Mouse (Mus musculus) intestine, embryonic 16.5 days (tissue): ENCODE results near the gene Crygc. TPM values are rescaled to one million over a fixed set of nuclear protein-coding genes. Genes with fewer than 3 reads are reported as not detected.

Experiments used
- ATAC-seq: fragments of 200-750 bp; cut with Nextera tagmentation; 2 replicates; pipeline ENCODE4 v1.8.0; 2017; ENCODE audit warnings: moderate TSS enrichment, moderate library complexity
- H3K27ac ChIP-seq: fragments of 300-500 bp; sonication (generic); 2 replicates; pipeline ENCODE4 v1.5.1; 2014; ENCODE audit warnings: mild to moderate bottlenecking, low read length
- H3K27me3 ChIP-seq: fragments of 300-500 bp; sonication (generic); replicated peaks from 2 replicates; pipeline ENCODE4 v1.6.1; 2014; ENCODE audit warnings: low read length, control low read depth, mixed read lengths; ENCODE audit not compliant: control insufficient read depth, insufficient read depth
- H3K36me3 ChIP-seq: fragments of 300-500 bp; sonication (generic); 2 replicates; pipeline ENCODE4 v1.6.1; 2014; ENCODE audit warnings: low read length, control low read depth; ENCODE audit not compliant: control insufficient read depth, insufficient read depth
- H3K4me1 ChIP-seq: fragments of 300-500 bp; sonication (generic); 2 replicates; pipeline ENCODE4 v1.6.1; 2014; ENCODE audit warnings: low read length, control low read depth, mixed read lengths; ENCODE audit not compliant: control insufficient read depth, insufficient read depth
- H3K4me2 ChIP-seq: fragments of 300-500 bp; sonication (generic); 2 replicates; pipeline ENCODE4 v1.6.1; 2014; ENCODE audit warnings: low read depth, low read length, control low read depth
- H3K4me3 ChIP-seq: fragments of 300-500 bp; sonication (generic); 2 replicates; pipeline ENCODE4 v1.5.1; 2014; ENCODE audit warnings: mild to moderate bottlenecking, low read length
- H3K9ac ChIP-seq: fragments of 300-500 bp; sonication (generic); 2 replicates; pipeline ENCODE4 v1.6.1; 2014; ENCODE audit warnings: low read depth, low read length
- H3K9me3 ChIP-seq: fragments of 300-500 bp; sonication (generic); 2 replicates; pipeline ENCODE4 v1.6.1; 2016; ENCODE audit warnings: low read length, control low read depth; ENCODE audit not compliant: control insufficient read depth
- WGBS: fragments of 180-500 bp; shearing (Covaris S2); extraction: QIAGEN DNeasy Blood & Tissue Kit; methylation state at CpG from one replicate; pipeline ENCODE4 v1.1.7; 2014; 5-methylcytosine and 5-hydroxymethylcytosine counted together
- polyA plus RNA-seq: library from polyadenylated mRNA; unstranded; fragments of >200 nt; fragmentation: Nextera tagmentation; extraction: Ambion mirVana; gene quantifications from 2 replicates; pipeline ENCODE4 v1.2.1, GENCODE M21; 2015

Crygc gene
- not detected in 2 replicates for polyA plus RNA-seq

GRCm38 (mm10) chr1:65073589-65073988 is at the start of gene Crygc:
TSS of gene Crygc (minus strand) at chr1:65073689.
- 70% methylated on average over 6 of the region's 6 CpGs for WGBS
- Histone ChIP-seq H3K27me3 (no peaks in the 10 kb centered on the region), H3K27ac (no peak within 1 kb of the TSS), H3K9ac (no peak within 1 kb of the TSS), H3K4me2 (no peak within 1 kb of the TSS), H3K4me3 (no peak within 1 kb of the TSS), H3K9me3 (no peaks in the 10 kb centered on the region), H3K4me1 (no peaks in the 10 kb centered on the region), H3K36me3 (no peaks in the 10 kb centered on the region)
- ATAC-seq = no peak

- peak within 1 kb of the TSS; percentile 30; the same call in 1 of the 2 replicates for H3K4me3 ChIP-seq
- no peak within 1 kb of the TSS for H3K27ac ChIP-seq
- H3K4me1 ChIP-seq = 0 out of 2 replicates have a peak, but pooled peaks cover 3% of the 10 kb centered on the region
- no peaks in the 10 kb centered on the region for H3K9me3 ChIP-seq
- 20% methylated on average over 9 of the region's 9 CpGs for WGBS
- 0 out of 2 replicates have a peak within 1 kb of the TSS, but pooled peaks have one; percentile 33 for H3K9ac ChIP-seq
- no peaks in the 10 kb centered on the region for H3K36me3 ChIP-seq
- H3K4me2 ChIP-seq = peak within 1 kb of the TSS; percentile 48; the same call in 1 of the 2 replicates
- no peak for ATAC-seq
- H3K27me3 ChIP-seq = no peaks in the 10 kb centered on the region
Measured at GRCm38 (mm10) chr1:65122574-65123372, 49.3 kb upstream of the Crygc start, which contains the start of gene D630023F18Rik. TSS of gene D630023F18Rik (minus strand) at chr1:65123214.

- WGBS = 89% methylated on average over 1 of the region's 1 CpGs
- peak within 1 kb of the TSS; percentile 83 for H3K27ac ChIP-seq
- H3K4me2 ChIP-seq = no peak within 1 kb of the TSS
- ATAC-seq = no peak
- H3K27me3 ChIP-seq = no peaks in the 10 kb centered on the region
- 0 out of 2 replicates have a peak, but pooled peaks cover 3% of the 10 kb centered on the region for H3K4me1 ChIP-seq
- no peak within 1 kb of the TSS for H3K4me3 ChIP-seq
- no peaks in the 10 kb centered on the region for H3K36me3 ChIP-seq
- H3K9ac ChIP-seq = no peak within 1 kb of the TSS
- H3K9me3 ChIP-seq = no peaks in the 10 kb centered on the region
Measured at GRCm38 (mm10) chr1:65119438-65119837, 45.9 kb upstream of the Crygc start, which contains the start of gene Gm28845. TSS of gene Gm28845 (minus strand) at chr1:65119558.

GRCm38 (mm10) chr1:65118150-65118913 is 44.8 kb upstream of the Crygc start:
- WGBS = 42% methylated on average over 8 of the region's 8 CpGs
- 0 out of 2 replicates have a peak, but pooled peaks cover 3% of the 10 kb centered on the region for H3K4me1 ChIP-seq
- no peaks in the 10 kb centered on the region for H3K27me3 ChIP-seq
- H3K9me3 ChIP-seq = no peaks in the 10 kb centered on the region
- H3K4me2 ChIP-seq = no peak overlapping the region
- peak; percentile 97 for ATAC-seq
- no peak overlapping the region for H3K9ac ChIP-seq
- no peak overlapping the region for H3K4me3 ChIP-seq
- no peaks in the 10 kb centered on the region for H3K36me3 ChIP-seq
- peak overlapping the region; percentile 83 for H3K27ac ChIP-seq

GRCm38 (mm10) chr1:65113536-65114172 is 40.2 kb upstream of the Crygc start:
- Histone ChIP-seq H3K4me1 (0 out of 2 replicates have a peak, but pooled peaks cover 3% of the 10 kb centered on the region), H3K27ac (no peak overlapping the region; the same call in 1 of the 2 replicates), H3K36me3 (no peaks in the 10 kb centered on the region), H3K9me3 (no peaks in the 10 kb centered on the region), H3K9ac (no peak overlapping the region), H3K4me2 (no peak overlapping the region), H3K27me3 (no peaks in the 10 kb centered on the region), H3K4me3 (no peak overlapping the region)
- WGBS = 85% methylated on average over 5 of the region's 5 CpGs
- 0 out of 2 replicates have a peak, but pooled peaks have one; percentile 34 for ATAC-seq

GRCm38 (mm10) chr1:65112807-65113196 is 39.3 kb upstream of the Crygc start:
- H3K27ac ChIP-seq = no peak overlapping the region
- H3K4me2 ChIP-seq = peak overlapping the region; percentile 6; the same call in 1 of the 2 replicates
- H3K9me3 ChIP-seq = no peaks in the 10 kb centered on the region
- no peak overlapping the region for H3K4me3 ChIP-seq
- 0 out of 2 replicates have a peak overlapping the region, but pooled peaks have one; percentile 8 for H3K9ac ChIP-seq
- WGBS = 55% methylated on average over 14 of the region's 14 CpGs
- H3K4me1 ChIP-seq = 0 out of 2 replicates have a peak, but pooled peaks cover under 1% of the 10 kb centered on the region
- no peaks in the 10 kb centered on the region for H3K27me3 ChIP-seq
- no peak for ATAC-seq
- no peaks in the 10 kb centered on the region for H3K36me3 ChIP-seq

- H3K4me1 ChIP-seq = no peaks in the 10 kb centered on the region
- H3K27me3 ChIP-seq = no peaks in the 10 kb centered on the region
- 9% methylated on average over 8 of the region's 8 CpGs for WGBS
- 0 out of 2 replicates have a peak overlapping the region, but pooled peaks have one; percentile 8 for H3K9ac ChIP-seq
- ATAC-seq = peak; percentile 70
- H3K4me3 ChIP-seq = no peak overlapping the region
- H3K9me3 ChIP-seq = no peaks in the 10 kb centered on the region
- H3K4me2 ChIP-seq = peak overlapping the region; percentile 6; the same call in 1 of the 2 replicates
- H3K36me3 ChIP-seq = no peaks in the 10 kb centered on the region
- H3K27ac ChIP-seq = no peak overlapping the region
Measured at GRCm38 (mm10) chr1:65112031-65112806, 38.7 kb upstream of the Crygc start.

- no peak overlapping the region for H3K27ac ChIP-seq
- no peaks in the 10 kb centered on the region for H3K9me3 ChIP-seq
- H3K4me2 ChIP-seq = no peak overlapping the region
- no peaks in the 10 kb centered on the region for H3K27me3 ChIP-seq
- ATAC-seq = no peak
- WGBS = 75% methylated on average over 25 of the region's 25 CpGs
- no peak overlapping the region for H3K9ac ChIP-seq
- no peak overlapping the region for H3K4me3 ChIP-seq
- H3K36me3 ChIP-seq = no peaks in the 10 kb centered on the region
- H3K4me1 ChIP-seq = no peaks in the 10 kb centered on the region
Measured at GRCm38 (mm10) chr1:65109756-65110435, 36.4 kb upstream of the Crygc start.
